Mouse (Mus musculus): ENCODE measurements at regions not wholly inside any gene's neighbourhood (a gene's known extent, or its start where the extent isn't known, plus 50 kb on each side); places are given as distances from the start of the nearest gene placed in this dataset.

DNA sequence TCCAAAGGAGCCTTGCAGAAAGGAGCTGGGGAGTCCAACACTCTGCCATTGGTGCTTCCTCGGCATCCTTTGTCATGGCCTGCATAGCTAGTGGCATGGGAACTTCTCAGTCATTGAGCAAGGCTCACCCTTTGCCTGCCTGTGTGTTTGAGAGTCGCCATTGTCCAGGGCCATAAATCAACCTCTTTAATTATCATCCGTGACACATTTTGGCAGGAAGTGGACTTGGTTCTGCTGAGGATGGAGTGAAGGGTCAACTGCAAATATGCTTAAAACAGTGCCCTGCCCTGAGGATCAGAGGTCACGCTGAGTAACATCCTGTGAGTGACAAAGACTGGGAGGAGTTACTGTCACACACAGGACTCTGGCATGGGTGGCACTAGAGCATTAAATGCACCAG is 151.2 kb downstream of the Chst1 start:
- in situ Hi-C loops (cut with MboI; ENCODE audit: low sequenced_read_pairs) = no loop called here

DNA sequence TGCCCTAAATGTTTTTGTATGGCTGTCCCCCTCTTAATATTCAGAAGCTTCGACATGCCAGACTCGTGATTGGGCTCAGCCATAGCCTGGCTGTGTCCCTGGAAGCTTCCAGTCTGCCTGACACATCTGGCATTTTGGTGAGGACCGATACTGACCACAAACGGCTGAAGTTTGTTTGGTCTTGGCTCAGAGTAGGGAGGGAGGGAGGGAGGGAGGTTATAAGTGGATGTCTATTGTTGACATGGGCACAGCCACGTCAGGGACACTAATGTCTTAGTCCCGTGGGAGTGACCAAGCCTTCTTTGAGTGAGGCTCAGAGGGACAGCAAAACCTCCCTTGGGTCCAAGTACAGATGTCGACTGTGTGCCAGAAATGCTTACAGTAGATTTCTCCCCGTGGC is 151.7 kb downstream of the Chst1 start:
- in situ Hi-C loops (cut with MboI; ENCODE audit: low sequenced_read_pairs) = no loop called here

DNA sequence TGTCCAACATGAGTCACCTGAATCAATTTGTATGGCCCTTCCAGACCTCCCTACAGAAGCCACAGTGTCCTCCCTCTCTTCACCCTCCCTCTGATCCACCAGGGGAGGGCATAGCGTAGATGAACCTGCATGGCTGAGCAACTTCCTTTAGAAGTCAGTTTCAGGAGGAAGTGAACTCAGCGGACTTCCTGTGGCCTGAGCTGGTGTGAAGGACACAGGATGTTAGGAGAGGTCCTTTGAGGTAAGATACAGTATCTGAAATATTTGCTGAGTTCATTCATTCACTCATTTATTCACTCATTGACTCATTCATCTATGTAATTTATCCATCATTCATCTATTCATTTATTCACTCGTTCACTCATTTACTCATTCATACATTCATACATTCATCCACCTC is 152.6 kb downstream of the Chst1 start:
- in situ Hi-C loops (cut with MboI; ENCODE audit: low sequenced_read_pairs) = no loop called here

DNA sequence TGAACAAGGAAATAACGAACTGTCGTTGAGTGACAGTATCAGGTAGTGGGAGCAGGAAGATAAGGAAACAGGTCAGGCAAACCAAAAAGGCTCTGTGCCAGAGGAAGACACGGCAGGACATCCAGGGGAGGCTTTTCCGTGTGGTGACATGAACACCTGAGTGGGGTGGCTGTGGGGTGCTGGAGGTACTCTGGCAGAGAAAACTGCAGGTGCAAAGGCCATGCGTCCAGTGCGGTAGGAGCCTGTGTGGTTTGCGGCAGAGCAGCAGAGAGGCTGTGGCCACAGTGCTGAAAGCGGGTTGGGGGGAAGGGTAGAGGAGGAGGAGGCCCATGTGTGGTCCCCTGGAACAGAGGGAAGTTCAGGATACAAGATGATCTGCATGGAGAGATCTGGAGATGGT is 153.3 kb downstream of the Chst1 start:
- in situ Hi-C loops (cut with MboI; ENCODE audit: low sequenced_read_pairs) = no loop called here

DNA sequence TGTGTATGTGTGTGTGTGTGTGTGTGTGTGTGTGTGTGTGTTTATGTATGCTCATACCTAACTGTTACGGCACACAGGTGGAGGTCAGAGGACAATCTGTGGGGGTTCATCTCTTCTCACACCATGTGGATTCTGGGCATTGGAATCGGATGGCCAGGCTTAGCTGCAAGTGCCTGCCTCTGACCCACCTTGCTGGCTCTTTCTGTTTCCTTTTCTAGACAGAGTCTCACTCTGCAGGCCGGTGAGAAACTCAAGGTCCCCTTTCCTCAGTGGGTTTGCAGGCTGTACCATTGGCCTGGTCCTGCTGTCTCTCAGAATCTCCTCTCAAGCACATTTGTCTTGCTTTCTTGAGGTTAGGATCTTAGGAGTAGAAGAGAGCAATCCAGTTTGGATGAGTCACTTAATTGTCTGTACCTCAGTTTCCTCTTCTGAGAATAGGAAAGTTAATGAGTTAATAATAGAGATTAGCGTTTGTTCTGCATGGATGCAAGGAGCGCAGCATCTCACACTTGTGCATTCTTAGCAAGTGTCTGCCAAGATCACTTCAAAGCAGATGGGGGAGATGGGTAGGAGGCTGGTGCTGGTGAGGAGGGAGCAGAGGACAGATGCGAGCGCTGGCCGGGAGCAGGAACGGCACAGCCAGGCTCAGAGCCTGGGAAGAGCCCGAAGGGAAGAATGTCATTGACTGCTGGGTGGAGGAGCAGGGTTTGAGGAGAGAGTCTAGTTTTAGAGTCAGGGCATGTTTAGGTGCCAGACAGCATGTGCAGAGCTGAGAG is 155.2 kb downstream of the Chst1 start:
- in situ Hi-C loops (cut with MboI; ENCODE audit: low sequenced_read_pairs) = no loop called here

DNA sequence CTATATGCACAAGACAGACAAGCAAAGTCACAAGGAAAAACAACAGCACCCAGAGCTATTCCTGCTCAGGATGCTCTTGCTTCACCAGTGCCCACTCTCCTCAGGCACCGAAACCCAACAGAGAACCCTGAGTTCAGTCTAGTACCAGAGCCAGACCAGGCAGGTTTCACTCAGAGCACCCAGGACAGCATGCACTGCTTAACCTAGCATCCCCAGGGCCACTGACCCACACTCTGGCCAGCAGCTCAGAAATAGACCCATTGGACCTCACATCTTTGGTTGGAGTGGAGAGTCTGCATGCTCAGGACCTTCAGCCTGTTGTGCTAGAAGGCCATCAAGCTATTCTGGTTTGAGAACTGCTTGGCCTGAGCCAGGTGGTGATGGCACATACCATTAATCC is 157.0 kb downstream of the Chst1 start:
- in situ Hi-C loops (cut with MboI; ENCODE audit: low sequenced_read_pairs) = no loop called here

DNA sequence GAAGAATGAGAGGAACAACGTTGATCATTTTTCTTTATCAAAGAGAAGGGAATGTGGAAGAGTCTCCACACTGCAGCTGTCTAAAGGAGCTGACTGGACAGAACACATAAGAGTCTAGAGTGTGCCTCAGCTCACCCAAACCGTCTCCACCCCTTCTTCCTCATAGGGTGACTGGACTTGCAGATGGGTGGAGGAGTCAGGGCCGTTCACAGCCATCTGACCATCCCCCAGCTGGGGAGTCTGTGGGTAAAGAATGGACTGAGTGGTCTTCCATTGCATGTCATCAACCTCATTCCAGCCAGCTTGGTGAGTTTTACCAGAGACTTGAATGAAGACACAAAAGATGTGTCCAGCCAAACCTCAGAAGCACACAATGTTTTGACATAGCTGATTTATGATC is 156.1 kb upstream of the Syt13 start:
- in situ Hi-C loops (cut with MboI; ENCODE audit: low sequenced_read_pairs) = no loop called here

DNA sequence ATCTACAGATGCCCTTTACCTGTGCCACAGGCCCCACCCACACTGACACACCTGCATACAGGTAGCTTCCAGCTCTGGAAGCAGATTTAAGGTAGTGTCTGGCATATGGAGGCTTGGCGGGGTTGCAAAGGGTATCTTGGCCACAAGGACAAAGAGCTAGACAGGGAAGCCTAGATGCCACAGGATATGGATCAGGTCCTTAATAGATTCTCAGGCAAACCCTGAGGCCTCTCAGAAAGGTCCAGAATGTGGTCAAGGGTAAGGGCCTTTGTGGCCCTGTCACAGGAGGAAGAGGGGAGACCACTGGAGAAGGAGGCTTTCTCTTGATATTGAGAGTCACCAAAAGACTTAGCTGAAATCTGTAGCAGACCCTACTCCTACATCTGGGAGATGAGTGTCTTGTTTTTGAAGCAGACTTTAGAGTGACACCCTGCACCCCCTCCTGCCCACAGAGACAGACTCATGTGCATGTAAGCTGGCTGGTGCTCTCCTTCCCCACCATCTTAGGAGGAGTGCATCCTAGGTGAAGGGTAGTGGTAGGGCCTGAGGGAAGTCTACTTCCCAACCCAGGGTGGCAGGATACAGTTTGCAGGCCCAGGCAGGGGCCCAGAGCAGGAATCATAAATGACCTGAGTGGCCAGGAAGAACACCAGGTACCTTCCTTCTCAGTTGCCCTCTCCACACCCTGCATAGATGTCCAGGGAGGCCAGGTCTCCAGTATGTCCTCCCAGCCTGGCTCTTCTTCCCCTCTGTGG is 150.8 kb upstream of the Syt13 start:
- in situ Hi-C loops (cut with MboI; ENCODE audit: low sequenced_read_pairs) = no loop called here

DNA sequence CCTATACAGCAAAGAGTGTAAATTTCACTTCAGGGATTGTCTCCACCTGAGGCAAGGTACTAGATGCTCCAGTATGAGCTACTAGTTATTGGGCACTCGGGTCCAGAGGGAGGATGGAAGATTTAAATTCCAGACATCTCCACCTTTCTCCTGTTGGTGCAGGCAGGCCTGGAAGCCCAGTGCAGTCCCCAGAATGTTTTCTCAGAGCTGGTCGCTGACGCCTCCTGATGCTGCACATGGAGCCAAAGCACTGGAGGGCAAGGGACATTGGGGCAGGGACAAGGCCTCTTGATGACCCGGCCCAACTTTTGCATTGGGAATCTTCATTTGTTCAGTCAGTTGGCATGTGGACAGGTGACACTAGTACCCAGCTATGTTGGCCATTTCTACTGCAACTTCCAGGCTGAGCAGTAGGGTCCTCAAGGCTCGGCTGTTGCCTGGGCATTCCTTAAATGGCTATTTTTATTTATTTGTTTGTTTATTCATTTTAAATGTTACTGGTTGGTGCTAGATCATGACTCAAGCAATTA is 147.4 kb upstream of the Syt13 start:
- in situ Hi-C loops (cut with MboI; ENCODE audit: low sequenced_read_pairs) = no loop called here

DNA sequence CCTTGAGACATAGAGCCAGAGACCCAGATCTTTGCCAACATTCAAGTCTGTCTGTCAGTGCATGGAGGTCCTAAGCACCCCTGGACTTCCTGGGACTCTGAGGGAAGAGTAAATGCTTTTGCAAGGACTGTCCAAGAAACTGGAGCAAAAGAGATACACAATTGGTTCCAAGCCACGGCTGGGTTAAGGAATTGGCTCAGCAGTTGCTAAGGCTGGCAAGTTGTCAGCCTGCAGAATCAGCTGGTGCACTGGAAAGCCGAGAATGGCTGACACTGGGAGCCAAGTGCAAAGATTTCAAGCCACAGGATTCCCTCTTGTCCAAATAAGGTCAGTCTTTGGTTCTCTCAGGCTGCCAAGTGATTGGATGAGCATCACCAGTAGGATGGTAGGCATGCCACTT is 146.8 kb upstream of the Syt13 start:
- in situ Hi-C loops (cut with MboI; ENCODE audit: low sequenced_read_pairs) = no loop called here

DNA sequence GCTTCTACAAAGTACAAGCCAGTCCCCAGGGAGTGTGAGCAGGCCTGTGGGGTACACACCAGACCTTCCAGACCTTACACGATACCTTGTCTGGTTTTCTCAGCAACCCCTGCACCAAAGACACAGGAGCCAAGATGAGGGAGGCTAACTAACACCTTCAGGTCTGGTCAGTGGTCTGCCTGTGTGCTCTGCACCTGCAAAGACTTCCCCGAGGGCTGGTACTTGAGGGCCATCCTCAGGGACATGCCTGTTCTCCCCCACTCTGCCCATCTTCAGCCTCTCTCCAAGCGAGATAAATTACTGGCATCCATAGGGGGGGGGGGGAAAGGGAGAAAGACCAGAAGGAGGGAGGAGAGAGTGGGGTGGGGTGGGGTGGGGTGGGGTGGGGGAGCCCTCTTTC is 145.8 kb upstream of the Syt13 start:
- in situ Hi-C loops (cut with MboI; ENCODE audit: low sequenced_read_pairs) = no loop called here

DNA sequence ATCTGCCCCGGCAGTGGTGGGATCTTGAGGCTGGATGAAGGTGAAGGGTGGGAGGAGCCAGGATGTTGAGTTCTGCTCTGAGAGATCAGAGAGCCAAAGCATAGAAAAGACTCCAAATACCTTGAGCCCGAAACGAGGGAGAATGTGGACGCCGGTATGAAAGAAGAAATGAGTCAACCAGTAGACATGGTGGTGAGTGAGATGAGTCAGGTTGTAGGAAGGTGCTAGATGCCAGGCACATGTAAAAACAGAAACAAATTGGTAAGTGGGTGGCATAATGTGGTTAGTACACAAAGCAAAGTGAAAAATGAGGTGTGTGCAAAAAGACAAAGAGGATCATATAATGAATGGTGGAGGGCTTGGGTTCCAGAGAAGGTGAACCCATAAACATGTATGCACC is 144.8 kb upstream of the Syt13 start:
- in situ Hi-C loops (cut with MboI; ENCODE audit: low sequenced_read_pairs) = no loop called here

DNA sequence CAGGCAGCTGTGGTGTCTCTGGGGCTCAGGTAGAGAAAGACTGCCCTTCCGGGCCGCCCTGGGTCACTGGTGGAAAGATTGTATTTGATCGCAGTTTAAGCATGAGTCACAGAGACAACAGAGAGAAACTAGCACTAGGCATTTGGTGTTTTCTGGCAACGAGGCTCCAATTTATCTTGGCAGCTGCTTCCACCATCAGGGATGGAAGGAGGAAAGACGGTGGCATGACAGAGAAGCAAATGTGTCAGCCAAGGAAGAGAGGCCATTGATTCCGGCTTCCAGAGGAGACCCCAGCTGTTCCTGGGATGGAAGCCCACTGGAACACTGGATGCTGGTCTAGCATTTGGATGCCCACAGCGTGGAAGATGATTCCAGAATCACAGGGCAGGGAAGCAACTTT is 142.3 kb upstream of the Syt13 start:
- in situ Hi-C loops (cut with MboI; ENCODE audit: low sequenced_read_pairs) = no loop called here

DNA sequence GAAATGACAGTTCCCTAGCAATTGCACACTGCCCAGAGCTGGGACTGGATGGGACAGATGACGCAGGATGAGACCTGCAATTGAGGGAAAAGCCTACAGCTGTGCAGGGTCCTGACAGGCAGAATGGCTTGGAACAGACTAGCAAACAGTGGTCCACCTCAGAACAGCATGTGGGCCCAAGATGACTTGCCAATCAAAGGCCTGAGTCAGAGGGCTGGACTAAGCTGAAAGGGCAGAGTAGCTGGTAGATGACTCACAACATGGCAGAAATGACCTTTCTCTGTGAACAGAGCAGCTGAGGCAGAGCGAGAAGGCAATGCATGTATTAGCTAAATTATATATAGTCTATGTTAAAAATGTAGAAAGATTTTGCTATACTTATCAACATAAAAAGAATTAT is 138.4 kb upstream of the Syt13 start:
- in situ Hi-C loops (cut with MboI; ENCODE audit: low sequenced_read_pairs) = no loop called here

DNA sequence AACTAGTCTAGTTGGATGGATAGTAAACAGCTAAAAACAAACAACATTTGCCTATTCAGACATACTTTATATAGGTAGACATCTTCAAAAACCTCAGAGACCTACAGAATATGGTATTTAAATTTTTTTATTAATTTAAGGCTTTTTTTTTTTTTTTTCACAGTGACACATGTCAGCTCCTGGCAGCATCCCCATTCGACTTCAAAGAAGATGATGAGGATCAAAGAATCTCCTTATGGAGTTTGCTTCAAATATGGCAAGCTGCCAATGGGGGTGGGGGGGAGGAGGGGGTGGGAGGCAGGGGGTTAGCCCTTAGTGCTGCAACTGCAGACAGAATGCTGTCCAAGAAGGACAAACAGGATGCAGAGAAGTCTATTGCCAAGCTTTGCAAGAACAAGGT is 135.8 kb upstream of the Syt13 start:
- in situ Hi-C loops (cut with MboI; ENCODE audit: low sequenced_read_pairs) = no loop called here

DNA sequence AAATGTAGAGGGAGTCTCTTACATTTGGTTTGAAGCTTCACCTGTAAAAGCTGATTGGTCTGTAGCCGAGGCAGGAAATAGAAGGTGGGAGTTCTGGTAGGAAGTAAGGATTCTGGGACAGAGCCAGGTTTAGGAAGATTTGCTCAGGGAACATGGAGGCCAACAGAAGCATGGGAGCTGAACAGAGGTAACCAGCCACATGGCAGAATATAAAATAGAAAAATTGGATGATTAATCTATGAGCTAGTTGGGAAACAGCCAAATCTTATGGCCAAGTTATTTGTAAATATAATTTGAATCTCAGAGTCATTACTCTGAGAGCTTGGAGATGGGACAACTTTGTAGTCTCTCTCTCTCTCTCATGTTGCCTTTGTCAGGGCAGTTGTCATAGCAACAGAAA is 134.9 kb upstream of the Syt13 start:
- in situ Hi-C loops (cut with MboI; ENCODE audit: low sequenced_read_pairs) = no loop called here

DNA sequence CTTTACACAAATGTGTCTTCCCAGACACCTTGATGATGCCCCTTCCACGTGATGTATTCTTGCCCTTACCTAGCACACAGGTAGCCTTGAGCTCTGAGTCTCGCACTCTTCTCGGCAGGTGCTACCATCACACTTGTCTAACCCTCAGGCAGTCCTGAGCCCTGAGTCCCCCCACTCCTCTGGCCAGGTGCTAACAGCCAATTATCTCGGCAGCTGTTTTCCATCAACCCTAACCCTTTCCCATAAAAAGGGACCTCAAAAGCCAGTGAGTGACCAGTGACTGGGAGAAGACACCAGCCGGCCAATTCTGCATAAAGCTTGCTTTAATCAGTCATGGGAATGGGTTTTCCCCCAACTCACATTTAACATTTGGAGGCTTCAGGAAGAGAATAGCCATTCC is 133.4 kb upstream of the Syt13 start:
- in situ Hi-C loops (cut with MboI; ENCODE audit: low sequenced_read_pairs) = no loop called here

DNA sequence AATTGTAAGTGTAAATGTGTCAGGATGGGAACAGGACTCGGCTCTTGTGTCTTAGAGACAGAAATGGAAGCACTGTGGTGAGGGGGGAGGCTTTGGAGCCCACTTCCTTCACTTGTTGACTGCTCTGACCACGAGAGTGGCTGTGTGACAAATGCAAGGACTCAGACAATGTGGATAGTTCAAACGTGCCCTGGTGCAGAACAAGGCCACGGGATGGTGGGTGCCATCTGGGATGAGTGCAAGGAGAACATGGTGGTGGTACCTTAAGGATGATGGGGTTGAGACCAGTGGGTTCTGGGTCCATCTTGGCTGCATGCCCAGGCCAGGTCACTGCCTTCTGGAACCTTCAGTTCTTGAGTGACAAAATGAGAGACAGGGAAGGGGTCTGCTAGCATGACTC is 132.3 kb upstream of the Syt13 start:
- in situ Hi-C loops (cut with MboI; ENCODE audit: low sequenced_read_pairs) = no loop called here

DNA sequence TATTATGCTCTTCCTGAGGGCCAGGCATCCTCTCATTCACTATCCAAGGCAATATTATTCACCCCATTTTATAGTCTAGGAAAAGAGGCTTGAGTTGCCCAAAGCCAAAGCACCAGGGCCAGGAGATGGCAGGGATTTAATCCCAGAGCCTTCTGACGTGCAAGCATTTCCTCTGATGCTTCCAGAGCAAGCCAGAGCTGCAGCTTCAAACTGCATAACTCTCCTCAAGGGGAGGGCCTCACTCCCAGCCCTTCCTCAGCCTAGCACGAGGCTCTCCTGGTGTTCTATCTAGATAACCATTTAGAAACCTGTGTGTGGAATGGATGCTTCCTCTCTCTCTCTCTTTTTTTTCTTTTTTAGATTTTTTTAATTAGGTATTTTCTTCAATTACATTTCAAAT is 130.0 kb upstream of the Syt13 start:
- in situ Hi-C loops (cut with MboI; ENCODE audit: low sequenced_read_pairs) = no loop called here

DNA sequence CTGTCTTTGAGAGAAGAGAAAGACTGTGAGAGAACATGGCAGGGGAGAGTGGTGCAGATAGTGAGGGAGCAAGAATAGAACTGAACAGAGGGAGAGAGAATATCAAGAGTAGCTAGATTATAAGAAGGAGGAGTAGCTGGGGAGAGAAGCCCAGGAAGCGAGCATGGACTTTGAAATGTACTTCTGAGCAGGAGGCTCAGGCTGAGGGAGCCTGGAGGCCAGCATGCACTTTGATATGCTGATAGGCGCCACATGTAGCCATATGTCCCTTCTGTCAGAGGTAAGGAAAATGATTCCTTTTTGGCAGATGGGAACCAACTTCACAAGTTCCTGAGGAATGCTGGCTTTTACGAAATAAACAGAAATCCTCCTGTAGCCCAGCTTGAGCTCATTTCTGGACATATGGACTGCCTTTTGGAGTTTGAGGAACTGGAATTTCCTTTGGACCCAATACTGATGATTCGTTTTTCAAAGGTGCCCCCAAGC is 126.9 kb upstream of the Syt13 start:
- in situ Hi-C loops (cut with MboI; ENCODE audit: low sequenced_read_pairs) = no loop called here

DNA sequence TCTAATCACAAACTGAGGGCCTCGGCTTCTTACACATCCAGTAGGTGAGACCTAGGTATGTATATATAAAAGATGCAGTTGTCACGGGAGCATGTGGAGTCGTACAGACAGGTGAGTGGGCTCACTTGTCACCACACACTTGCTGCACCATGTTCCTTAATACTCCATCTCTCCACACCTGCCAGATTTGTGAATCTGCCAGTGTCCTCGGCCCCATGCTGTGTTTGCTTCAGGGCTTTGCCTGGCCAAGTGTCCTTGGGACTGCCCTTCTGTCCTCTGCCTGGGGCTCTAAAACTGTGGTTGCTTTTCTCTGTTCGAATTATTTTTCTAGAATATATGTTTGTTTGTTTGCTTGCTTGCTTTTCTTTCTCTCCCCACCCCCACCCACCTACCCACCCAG is 126.0 kb upstream of the Syt13 start:
- in situ Hi-C loops (cut with MboI; ENCODE audit: low sequenced_read_pairs) = no loop called here

DNA sequence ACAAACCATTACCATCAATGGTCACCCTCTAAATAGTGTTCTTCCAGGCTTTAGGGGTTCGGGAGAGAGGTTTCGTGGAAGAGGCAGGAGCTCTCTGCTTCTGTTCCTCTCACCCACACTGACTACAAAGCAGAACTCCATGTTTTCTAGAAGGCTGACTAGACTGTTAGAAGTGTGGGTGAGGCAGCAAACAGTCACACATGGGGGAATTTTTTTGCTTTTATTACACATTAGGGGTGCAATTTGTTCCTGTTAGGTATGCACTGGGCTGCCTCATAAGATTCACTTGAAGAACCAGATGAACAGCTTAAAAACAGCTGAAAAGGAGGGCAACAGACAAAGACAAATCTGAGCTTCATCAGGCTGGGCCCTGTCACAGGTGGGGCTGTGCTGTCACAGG is 124.5 kb upstream of the Syt13 start:
- in situ Hi-C loops (cut with MboI; ENCODE audit: low sequenced_read_pairs) = no loop called here

Measured in CH12F3 (cell line).